Mouse (Mus musculus): ENCODE data around the gene Isca2. TPM values are rescaled to one million over a fixed set of nuclear protein-coding genes. Genes with fewer than 3 reads are reported as not detected.
A peak's percentile ranks its signal among the peaks of the same experiment; 100 is the strongest.

Isca2 gene
- 135 and 138 TPM in 2 replicates for polyA plus RNA-seq (2015; fragmentation: Nextera tagmentation; extraction: Ambion mirVana)

DNA sequence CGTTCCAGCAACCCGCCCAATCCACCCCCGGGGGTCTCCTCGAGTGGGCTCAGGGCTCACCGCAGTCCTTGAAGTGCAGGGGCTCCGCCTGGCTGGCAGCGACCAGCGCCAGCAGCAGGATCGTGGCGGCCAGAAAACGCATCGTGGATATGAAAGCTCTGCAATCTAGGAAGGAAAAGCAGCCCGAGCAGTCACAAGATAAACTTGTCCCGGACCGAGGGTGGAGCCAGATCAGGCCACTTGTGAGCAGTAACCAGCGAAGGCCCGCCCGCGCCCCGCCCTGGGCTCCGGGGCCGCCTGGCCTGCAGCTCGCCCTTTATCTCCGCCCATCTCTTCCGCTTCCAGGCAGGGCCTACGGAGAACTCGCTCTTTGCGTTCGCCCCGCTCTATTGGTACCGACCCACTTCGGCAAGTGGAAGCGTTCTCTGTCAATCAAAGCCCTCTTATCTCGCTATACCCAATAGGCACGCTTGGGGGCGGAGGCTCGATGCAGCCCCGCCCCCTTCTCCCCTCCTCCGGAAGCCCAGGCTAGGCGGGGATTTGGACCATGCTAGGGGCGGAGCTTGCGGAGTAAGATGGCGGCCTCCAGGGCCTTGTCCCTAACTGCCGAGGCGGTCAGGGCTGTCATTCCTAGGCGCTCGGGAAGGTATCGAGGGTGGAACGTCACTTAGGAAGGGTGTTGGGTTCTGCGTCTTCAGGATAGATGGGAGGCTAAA, at the start of gene Isca2, which contains the start of gene Npc2:
Isca2 (plus strand) TSS at position 526 of the 716 bp plus-strand sequence.
Npc2 (minus strand) TSS at position 427 of the 716 bp plus-strand sequence.
- no peaks in the 10 kb centered on the region for H3K9me3 ChIP-seq (replicated peaks)
- H3K36me3 ChIP-seq = 0 out of 2 replicates have a peak, but pooled peaks cover 3% of the 10 kb centered on the region
- peak within 1 kb of the TSS; percentile 93 for H3K9ac ChIP-seq
- peak within 1 kb of the TSS; percentile 73 for H3K4me2 ChIP-seq
- peak within 1 kb of the TSS; percentile 87 for H3K4me3 ChIP-seq
- under 1% methylated on average over 50 of the region's 50 CpGs for WGBS
- H3K27ac ChIP-seq = peak within 1 kb of the TSS; percentile 98
- ATAC-seq (replicated peaks; ENCODE audit: insufficient number of reproducible peaks, insufficient read depth, low FRiP score, low read depth) = peak; percentile 99
- peaks cover 23% of the 10 kb centered on the region for H3K4me1 ChIP-seq (replicated peaks)
- H3K27me3 ChIP-seq = no peaks in the 10 kb centered on the region

DNA sequence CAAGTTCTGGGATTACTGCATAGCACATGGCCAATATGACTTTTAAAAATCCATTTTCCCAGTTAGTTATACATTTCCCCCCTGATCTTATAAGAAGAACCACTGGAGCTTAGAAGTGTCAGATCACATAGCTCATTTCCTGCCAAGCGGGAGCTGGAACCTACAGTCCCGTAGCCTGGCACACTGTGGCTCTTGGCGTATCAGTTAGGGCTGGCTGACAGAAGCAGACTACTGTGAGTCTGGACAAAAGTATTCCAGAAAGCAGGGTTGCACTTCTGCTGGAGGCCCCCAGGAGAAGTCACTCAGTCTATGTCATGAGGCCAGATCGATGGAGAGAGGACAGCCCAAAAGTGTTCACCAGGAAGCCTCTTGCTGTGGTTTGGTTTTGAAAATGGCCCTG, 46.7 kb upstream of the Isca2 start:
- Histone ChIP-seq H3K27ac (no peak overlapping the region), H3K9me3 (replicated peaks) (no peaks in the 10 kb centered on the region), H3K4me1 (replicated peaks) (no peaks in the 10 kb centered on the region), H3K4me3 (no peak overlapping the region), H3K9ac (no peak overlapping the region), H3K27me3 (no peaks in the 10 kb centered on the region), H3K36me3 (no peaks in the 10 kb centered on the region), H3K4me2 (no peak overlapping the region)
- 74% methylated on average over 4 of the region's 4 CpGs for WGBS
- ATAC-seq (replicated peaks; ENCODE audit: insufficient number of reproducible peaks, insufficient read depth, low FRiP score, low read depth) = no peak

DNA sequence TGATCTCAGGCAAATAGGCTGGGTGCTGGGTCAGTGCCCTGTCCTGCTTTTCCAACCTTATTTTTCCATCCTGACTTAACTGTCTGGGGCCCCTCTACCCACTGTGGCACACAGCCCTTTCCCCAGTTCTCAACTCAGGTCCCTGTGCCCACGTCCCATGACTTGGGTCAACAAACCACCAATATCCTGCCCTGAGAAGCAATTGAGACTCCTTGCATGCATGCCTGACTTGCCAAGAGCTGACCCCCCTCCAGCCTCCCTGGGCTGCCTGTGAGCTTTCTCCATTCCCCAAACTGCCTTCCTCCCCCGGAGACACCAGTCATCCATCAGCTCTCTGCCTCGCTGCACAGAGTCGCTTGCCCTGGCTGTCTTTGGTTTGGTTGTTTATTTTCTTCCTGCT, 46.1 kb upstream of the Isca2 start:
- H3K36me3 ChIP-seq = no peaks in the 10 kb centered on the region
- ATAC-seq (replicated peaks; ENCODE audit: insufficient number of reproducible peaks, insufficient read depth, low FRiP score, low read depth) = no peak
- no peaks in the 10 kb centered on the region for H3K4me1 ChIP-seq (replicated peaks)
- H3K4me3 ChIP-seq = no peak overlapping the region
- H3K4me2 ChIP-seq = no peak overlapping the region
- WGBS = 56% methylated on average over 4 of the region's 4 CpGs
- H3K27me3 ChIP-seq = no peaks in the 10 kb centered on the region
- no peak overlapping the region for H3K9ac ChIP-seq
- no peak overlapping the region for H3K27ac ChIP-seq
- H3K9me3 ChIP-seq (replicated peaks) = no peaks in the 10 kb centered on the region

DNA sequence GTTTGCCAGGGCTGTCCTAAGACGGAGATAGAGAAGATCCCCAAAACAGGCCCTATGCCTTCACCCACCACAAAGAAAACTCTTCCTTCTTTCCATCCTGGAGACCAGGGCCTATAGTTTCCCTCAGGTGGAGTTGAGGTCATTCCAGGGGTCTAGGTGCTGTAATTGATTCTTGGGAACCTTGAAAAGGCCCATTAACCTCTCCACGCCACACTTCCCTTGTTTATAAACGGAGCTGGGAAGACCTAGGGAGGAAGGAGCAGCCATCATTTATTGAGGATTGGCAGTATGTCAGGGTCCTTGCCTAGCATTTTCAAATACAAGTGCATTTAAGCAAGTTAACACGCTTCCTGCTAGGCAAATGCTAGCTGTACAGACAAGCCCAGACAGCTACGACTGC, 45.6 kb upstream of the Isca2 start:
- H3K4me2 ChIP-seq = no peak overlapping the region

DNA sequence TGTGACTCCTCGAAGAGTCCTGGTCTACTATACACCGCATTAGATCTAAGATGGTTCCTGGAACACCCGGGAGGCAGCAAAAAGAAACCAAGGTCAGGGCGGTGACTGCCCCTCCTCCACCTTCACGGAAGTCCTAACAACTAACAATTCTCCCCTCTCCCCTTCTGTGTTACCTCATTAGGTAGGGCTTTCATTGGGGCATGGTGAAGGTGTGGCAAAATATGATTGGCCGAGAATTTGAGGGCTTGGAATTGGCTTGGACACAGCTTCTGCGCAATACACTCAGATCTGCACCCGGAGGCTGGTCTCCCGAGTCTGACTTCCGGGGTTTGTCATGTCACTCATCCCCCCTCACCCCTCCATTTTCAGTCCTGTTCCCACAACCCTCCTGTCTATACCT, 44.6 kb upstream of the Isca2 start:
- peaks cover 4% of the 10 kb centered on the region; the same call in 1 of the 2 replicates for H3K4me1 ChIP-seq (replicated peaks)
- no peaks in the 10 kb centered on the region for H3K27me3 ChIP-seq
- H3K36me3 ChIP-seq = no peaks in the 10 kb centered on the region
- no peak overlapping the region for H3K4me2 ChIP-seq
- ATAC-seq (replicated peaks; ENCODE audit: insufficient number of reproducible peaks, insufficient read depth, low FRiP score, low read depth) = no peak
- no peak overlapping the region for H3K4me3 ChIP-seq
- no peaks in the 10 kb centered on the region for H3K9me3 ChIP-seq (replicated peaks)
- H3K27ac ChIP-seq = no peak overlapping the region
- no peak overlapping the region for H3K9ac ChIP-seq
- WGBS = 87% methylated on average over 10 of the region's 10 CpGs

More for the DNA sequence above, 45.6 kb upstream of the Isca2 start:
- Histone ChIP-seq H3K9ac (no peak overlapping the region), H3K36me3 (no peaks in the 10 kb centered on the region), H3K27ac (no peak overlapping the region), H3K4me1 (replicated peaks) (no peaks in the 10 kb centered on the region), H3K4me3 (no peak overlapping the region), H3K27me3 (no peaks in the 10 kb centered on the region), H3K9me3 (replicated peaks) (no peaks in the 10 kb centered on the region)
- no peak for ATAC-seq (replicated peaks; ENCODE audit: insufficient number of reproducible peaks, insufficient read depth, low FRiP score, low read depth)
- WGBS = 72% methylated on average over 5 of the region's 5 CpGs

DNA sequence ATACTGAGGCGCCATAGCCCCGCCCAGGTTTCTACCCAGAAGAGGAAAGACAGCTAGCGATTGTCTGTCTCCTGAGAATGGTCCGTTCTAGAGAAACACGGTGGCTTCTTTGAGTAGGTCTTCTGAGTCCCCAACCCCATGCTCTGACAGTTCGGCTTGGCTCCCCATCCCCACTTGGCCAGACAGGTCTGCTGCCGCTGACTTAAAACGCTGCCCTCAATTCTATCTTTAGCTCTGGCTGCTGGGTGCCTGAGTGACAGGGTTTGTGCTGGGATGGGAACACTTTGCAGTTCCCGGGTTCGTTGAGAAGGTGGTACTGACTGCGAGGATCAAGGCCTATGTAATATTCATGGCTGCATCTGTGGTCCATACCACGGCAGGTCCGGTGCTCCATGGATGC, 39.7 kb upstream of the Isca2 start:
- no peak overlapping the region for H3K9ac ChIP-seq
- H3K9me3 ChIP-seq (replicated peaks) = no peaks in the 10 kb centered on the region
- no peak overlapping the region for H3K4me3 ChIP-seq
- H3K4me2 ChIP-seq = no peak overlapping the region
- H3K4me1 ChIP-seq (replicated peaks) = peaks cover 4% of the 10 kb centered on the region; the same call in 1 of the 2 replicates
- H3K27ac ChIP-seq = no peak overlapping the region
- no peaks in the 10 kb centered on the region for H3K27me3 ChIP-seq
- 48% methylated on average over 13 of the region's 13 CpGs for WGBS
- no peaks in the 10 kb centered on the region for H3K36me3 ChIP-seq
- no peak for ATAC-seq (replicated peaks; ENCODE audit: insufficient number of reproducible peaks, insufficient read depth, low FRiP score, low read depth)

DNA sequence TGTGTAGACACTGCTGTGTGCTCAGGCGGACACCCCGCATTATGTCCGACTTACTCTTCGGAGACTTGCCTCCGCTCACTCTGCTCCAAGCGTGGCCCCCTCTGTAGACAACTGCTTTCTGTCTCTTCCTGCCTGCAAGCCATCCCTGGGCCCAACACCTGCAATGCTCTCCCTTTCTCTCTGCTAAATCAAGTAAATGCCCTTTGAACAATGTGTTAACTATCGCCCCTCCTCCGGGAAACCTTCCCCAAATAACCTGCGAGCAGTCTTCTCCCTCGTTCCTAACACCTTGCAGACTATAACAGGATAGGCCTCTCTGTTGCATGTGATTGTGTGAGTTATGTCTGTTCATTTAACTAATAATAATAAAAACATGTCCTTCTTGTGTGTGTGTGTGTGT, 29.6 kb upstream of the Isca2 start:
- 79% methylated on average over 10 of the region's 10 CpGs for WGBS

DNA sequence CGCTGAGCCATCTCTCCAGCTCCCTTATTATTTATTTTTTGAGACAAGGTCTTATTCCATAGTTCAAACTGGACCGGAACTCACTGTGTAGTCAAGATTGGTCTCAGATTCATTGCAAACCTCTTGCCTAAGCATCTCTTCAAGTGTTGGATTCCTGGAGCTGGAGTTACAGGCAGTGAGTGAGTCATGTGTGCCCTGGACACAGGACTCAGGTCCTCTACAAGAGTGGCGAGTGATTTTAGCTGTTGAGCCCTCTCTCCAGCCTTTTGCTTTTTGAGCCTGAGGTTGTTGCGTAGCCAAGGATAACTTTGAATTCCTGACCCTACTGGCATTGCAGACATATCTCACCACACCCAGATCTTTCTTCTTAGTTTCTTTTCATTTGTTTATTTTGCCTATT, 27.4 kb upstream of the Isca2 start:
- no peak for ATAC-seq (replicated peaks; ENCODE audit: insufficient number of reproducible peaks, insufficient read depth, low FRiP score, low read depth)
- Histone ChIP-seq H3K27ac (no peak overlapping the region), H3K36me3 (no peaks in the 10 kb centered on the region), H3K9me3 (replicated peaks) (no peaks in the 10 kb centered on the region), H3K4me2 (no peak overlapping the region), H3K27me3 (peaks cover 6% of the 10 kb centered on the region; the same call in 1 of the 2 replicates), H3K4me1 (replicated peaks) (no peaks in the 10 kb centered on the region), H3K4me3 (no peak overlapping the region), H3K9ac (no peak overlapping the region)
- WGBS = 44% methylated on average over 4 of the region's 4 CpGs

More for the DNA sequence above, 29.6 kb upstream of the Isca2 start:
- Histone ChIP-seq H3K4me1 (replicated peaks) (no peaks in the 10 kb centered on the region), H3K27me3 (peaks cover 6% of the 10 kb centered on the region; the same call in 1 of the 2 replicates), H3K4me3 (no peak overlapping the region), H3K4me2 (no peak overlapping the region), H3K27ac (no peak overlapping the region), H3K9ac (no peak overlapping the region), H3K9me3 (replicated peaks) (no peaks in the 10 kb centered on the region), H3K36me3 (no peaks in the 10 kb centered on the region)
- no peak for ATAC-seq (replicated peaks; ENCODE audit: insufficient number of reproducible peaks, insufficient read depth, low FRiP score, low read depth)

DNA sequence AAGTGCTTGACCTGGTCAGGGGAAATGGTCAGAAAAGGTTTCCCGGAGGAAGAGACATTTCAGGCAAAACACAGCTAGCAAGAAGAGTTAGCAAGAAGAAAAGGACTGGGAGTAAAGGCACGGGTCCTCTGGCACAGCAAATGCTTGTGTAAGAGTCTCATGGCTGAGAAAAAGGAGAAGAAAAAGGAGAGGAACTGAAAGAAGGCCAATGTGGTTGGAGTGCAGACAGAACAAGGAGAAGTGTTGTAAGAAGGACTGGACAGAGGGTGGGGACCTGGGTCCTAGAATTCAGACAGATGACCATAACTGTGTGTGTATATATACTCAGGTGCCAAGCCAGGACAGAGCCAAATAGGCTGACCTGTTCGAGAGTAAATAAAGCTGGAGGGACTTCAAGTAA, 24.9 kb upstream of the Isca2 start:
- H3K4me3 ChIP-seq = no peak overlapping the region
- H3K9me3 ChIP-seq (replicated peaks) = no peaks in the 10 kb centered on the region
- H3K27me3 ChIP-seq = peaks cover 6% of the 10 kb centered on the region; the same call in 1 of the 2 replicates
- no peaks in the 10 kb centered on the region for H3K36me3 ChIP-seq
- H3K27ac ChIP-seq = no peak overlapping the region
- no peak for ATAC-seq (replicated peaks; ENCODE audit: insufficient number of reproducible peaks, insufficient read depth, low FRiP score, low read depth)
- 68% methylated on average over 3 of the region's 3 CpGs for WGBS
- H3K9ac ChIP-seq = no peak overlapping the region
- no peaks in the 10 kb centered on the region for H3K4me1 ChIP-seq (replicated peaks)
- H3K4me2 ChIP-seq = no peak overlapping the region

DNA sequence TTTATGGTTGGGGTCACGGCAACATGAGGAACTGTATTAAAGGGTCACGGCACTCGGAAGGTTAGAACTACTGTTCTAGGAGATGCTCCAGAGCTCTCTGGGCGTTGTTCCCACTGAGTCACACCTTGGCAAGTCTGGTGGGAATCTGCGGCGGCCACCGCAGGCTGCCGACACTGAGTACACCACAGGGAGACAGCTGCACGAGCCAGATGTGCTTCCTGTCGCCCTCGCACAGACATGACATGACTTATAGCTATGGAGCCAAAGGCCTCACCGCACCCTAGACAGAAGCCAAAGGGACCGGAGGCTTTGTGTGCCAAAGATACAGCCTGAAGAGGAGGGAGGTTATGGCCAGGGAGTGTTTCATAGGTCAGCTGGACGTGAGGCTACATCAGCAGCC, 22.4 kb upstream of the Isca2 start:
- ATAC-seq (replicated peaks; ENCODE audit: insufficient number of reproducible peaks, insufficient read depth, low FRiP score, low read depth) = no peak
- Histone ChIP-seq H3K27ac (no peak overlapping the region), H3K27me3 (peaks cover 6% of the 10 kb centered on the region; the same call in 1 of the 2 replicates), H3K9me3 (replicated peaks) (no peaks in the 10 kb centered on the region), H3K9ac (no peak overlapping the region), H3K36me3 (0 out of 2 replicates have a peak, but pooled peaks cover 3% of the 10 kb centered on the region), H3K4me1 (replicated peaks) (no peaks in the 10 kb centered on the region), H3K4me3 (no peak overlapping the region), H3K4me2 (no peak overlapping the region)
- 54% methylated on average over 14 of the region's 14 CpGs for WGBS

DNA sequence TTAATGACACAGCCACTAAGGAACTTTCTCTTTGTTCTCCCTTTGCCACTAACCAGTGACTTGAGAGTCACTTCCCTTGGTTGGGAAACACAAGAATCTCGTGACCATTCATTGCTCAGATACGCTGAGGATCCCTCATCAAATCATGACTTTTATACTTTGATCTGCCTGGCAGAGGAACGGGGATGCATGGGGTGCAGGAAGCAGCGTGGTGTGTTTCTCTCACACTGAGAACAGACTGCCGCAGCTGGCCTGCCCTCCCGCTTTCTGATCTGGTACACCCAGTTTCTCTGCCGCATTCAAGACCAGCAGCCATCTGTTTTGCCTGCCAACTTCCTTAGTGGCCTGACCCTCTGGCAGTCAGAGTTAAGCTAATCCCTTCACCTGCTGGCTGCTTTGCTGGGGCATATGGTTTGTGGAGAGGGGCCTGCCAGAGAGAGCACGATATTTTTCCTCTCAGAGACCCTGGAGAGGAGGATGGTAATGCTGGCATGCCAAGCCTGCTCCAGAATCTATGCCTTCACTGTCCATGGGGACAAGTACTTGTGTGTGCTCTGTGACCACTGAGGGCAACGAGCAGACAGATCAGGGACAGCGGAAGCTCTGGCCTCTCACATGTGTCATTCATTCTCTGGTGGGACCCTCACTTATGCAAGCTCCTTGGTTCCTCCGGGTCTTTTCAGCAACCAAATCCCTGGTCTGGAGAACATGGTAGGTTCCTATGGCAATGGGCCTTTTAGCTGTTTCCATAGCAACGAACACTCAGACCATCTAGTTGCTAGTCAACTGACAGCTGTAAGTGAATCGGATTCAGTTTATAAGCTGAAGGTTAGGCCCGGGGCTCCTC, 20.7 kb upstream of the Isca2 start:
- Histone ChIP-seq H3K4me3 (no peak overlapping the region), H3K9ac (no peak overlapping the region), H3K27ac (no peak overlapping the region), H3K27me3 (no peaks in the 10 kb centered on the region), H3K36me3 (peaks cover 6% of the 10 kb centered on the region; the same call in 1 of the 2 replicates), H3K4me1 (replicated peaks) (no peaks in the 10 kb centered on the region), H3K4me2 (no peak overlapping the region), H3K9me3 (replicated peaks) (no peaks in the 10 kb centered on the region)
- WGBS = 47% methylated on average over 14 of the region's 14 CpGs
- no peak for ATAC-seq (replicated peaks; ENCODE audit: insufficient number of reproducible peaks, insufficient read depth, low FRiP score, low read depth)

All from heart, embryonic 15.5 days (tissue).